Comparison of ENCODE assay signal across 20 mouse cellular contexts in genomic region chr3:107935268-107935667, GRCm38 (mm10). TPM values are rescaled to one million over a fixed set of nuclear protein-coding genes. Genes with fewer than 3 reads are reported as not detected.
"Had no signal": no experiment of that assay in that cellular context is flagged by ENCODE, and none has a peak within 500 bp of the region (broad histone marks: within the 10 kb centered on the region; RNA-seq: fewer than 3 reads in every experiment).

No protein-coding gene starts in this region.

- H3K4me1 ChIP-seq: stomach, embryonic 15.5 days had no signal

- H3K4me3 ChIP-seq: liver, embryonic 12.5 days; lung, embryonic 15.5 days; midbrain, embryonic 10.5 days; midbrain, embryonic 12.5 days; myocyte; neural tube, embryonic 13.5 days; neural tube, embryonic 15.5 days; stomach, embryonic 15.5 days had no signal

- DNase-seq: lung, adult 2 months; lung, postnatal 14 days; lung, postnatal 4 days; midbrain, embryonic 14.5 days; thymus, adult 2 months; thymus, postnatal 25 days; thymus, postnatal 4 days had no signal

- H3K27ac ChIP-seq: liver, embryonic 12.5 days; liver, embryonic 14.5 days; lung, embryonic 15.5 days; midbrain, embryonic 10.5 days; midbrain, embryonic 12.5 days; neural tube, embryonic 13.5 days; neural tube, embryonic 15.5 days; stomach, embryonic 15.5 days; stomach, postnatal 0 days had no signal

RNA-seq across cellular contexts. Expression of gene Gstm6, which starts 8.3 kb away (rescaled TPM):
- polyA plus RNA-seq: myocyte had no signal

RNA-seq across cellular contexts. Expression of gene Gstm3, which starts 33.8 kb away (rescaled TPM):
- polyA plus RNA-seq: midbrain, embryonic 10.5 days; midbrain, embryonic 12.5 days; midbrain, embryonic 14.5 days; midbrain, embryonic 16.5 days; myocyte; neural tube, embryonic 11.5 days; neural tube, embryonic 13.5 days; neural tube, embryonic 15.5 days; spleen, adult 2 months had no signal
